Mouse (Mus musculus) thymus, postnatal 10 days (tissue): ENCODE results near the gene 5530400C23Rik.
"Not testable (repeated sequence)": the region's sequence is repeated elsewhere in the genome, so short reads cannot be mapped to it uniquely, and the experiment has no call there.

Source experiments
- DNase-seq, 2 experiments: peaks; one replicate each; pipeline ENCODE4 v3.0.0; 2021; ENCODE audit warnings: low spot score in 2 of 2

The 5530400C23Rik gene

DNA sequence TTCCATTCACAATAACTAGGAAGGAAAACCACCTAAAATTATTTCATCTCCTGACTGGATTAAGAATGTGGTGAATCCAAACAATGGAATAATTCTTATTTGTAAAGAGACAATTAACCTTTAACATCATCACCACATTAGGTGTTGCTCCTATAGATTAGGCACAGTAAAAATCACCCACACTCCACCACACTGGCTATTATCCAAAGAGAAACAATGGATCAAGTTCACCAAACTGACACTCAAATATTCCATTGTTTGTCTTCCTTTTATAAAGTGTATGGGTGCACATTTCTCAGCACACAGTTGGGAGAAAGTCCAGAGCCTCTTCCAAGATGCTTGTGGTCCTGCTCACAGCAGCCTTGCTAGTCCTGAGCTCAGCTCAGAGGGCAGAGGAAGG is at the start of gene 5530400C23Rik:
5530400C23Rik (plus strand) TSS at position 301 of the 400 bp plus-strand sequence.
- DNase-seq = not testable (repeated sequence)

DNA sequence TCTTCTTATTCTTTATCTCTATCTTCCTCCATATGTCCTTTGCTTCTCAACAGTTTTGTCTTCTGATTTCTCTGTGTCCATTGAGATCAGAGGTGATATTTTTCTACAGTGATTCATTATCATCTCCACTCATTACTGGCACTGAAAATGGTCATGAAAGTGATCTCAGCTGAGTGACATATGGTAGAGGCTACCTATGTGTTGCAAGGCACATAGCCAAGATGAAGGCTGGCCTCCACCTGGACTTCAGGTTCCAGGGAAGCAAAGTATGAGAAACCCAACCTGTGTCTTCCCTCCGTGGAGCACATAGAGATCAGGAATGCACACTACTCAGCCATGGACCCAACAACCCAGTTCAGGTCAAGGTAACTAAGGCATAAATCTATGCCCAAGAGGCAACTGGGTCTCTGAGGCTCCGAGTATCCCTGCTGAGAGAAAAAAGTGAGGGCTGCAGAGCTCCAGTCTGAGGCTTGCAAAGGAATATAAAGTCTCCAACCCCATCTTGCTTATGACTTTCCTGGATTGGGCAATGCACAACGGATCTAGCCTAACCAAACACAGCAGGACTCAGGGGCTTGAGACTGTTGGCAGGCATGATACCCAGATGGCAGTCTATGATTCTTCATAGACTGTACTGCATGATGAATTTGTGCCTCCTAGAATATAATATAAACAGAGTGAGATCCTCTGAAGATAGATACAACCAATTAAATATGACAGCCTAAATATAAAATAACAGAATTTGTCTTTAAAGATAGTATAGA is 14.1 kb downstream of the 5530400C23Rik start:
- DNase-seq = no peak

DNA sequence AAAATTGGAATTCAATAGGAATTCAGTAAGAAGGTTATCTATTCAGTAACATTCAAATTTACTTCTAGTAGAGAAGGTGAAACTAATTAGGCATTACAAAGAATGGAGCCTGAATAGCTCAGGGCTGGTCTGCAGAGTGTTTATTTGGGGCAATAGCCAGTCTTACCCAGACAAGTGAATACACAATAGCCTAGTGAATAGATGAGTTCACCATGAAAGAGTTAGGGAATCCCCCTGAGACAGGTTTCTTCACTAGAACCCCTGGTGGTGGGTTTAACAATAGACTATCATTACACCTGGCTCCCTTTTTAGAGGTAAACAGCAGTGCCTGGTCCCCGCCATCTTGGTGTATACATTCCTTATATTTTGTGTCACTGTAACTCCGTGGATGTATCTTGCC is 21.9 kb downstream of the 5530400C23Rik start:
- DNase-seq = not testable (repeated sequence)

DNA sequence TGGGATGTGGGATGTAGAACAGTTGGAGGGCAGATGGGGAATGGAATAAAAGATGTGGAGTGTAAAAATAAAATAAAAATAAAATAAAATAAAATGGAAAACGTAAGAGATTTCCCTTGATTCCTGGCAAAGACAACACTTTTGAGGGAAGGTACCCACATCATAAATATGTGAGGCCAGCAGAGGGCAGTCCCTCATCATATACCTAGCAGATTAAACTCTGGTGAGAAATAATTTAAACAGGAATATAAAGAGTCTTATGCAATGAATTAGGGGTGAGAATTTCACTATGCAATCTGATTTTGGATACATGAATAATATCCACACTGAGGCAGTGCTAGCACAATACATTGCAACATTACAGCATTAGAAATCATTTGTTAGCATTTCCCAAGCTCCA is 46.5 kb downstream of the 5530400C23Rik start:
- DNase-seq = no peak

DNA sequence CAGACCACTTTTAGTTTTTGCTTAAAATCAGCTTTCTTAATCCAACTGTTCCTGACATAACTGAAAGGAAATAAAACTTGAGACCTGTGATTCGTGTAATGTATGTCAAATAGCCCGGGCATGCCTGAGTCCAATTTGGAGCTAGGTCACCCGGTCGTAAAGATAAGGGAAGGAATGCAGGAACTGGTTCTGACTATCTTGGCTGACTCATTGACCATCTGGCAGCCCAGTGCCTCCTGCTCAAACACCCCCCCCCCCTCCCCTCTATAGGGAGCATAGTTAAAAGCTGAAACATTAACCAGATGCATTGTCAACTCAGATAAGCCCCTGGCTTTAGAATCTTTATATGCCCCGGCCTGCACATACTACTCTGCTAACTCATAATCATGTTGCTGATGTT is 49.7 kb downstream of the 5530400C23Rik start:
- not testable (repeated sequence) for DNase-seq
